Mouse (Mus musculus): ENCODE measurements around the gene Ssmem1.

DNA sequence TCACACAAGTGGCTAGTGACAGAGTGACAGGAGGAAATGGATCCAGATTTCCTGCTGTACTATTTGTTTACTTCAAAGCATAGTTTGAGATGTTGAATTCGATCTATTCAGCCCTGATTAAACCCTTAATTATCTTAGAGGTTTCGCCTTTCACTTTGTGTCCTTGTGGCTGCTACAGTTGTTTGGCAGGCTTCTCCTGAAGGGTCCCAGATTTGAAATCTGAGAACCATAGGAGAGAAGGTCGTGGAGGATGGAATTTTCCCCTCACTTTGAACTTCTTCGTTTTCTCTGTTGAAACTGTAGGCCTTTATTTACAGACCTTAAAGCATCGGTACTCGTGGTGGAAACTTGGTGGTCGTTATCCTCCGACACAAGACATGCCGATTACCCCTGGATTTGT, 4.6 kb downstream of the Ssmem1 start:
- no peak for TF ChIP-seq CTCF (IDR thresholded peaks at IDR 0.05; ENCODE audit: borderline replicate concordance, insufficient read depth, low read depth, low read length)
- TF ChIP-seq POLR2A (IDR thresholded peaks at IDR 0.05; ENCODE audit: borderline replicate concordance, insufficient read depth, low read length): no peak
